Mouse (Mus musculus) limb, embryonic 15.5 days (tissue): ENCODE results near the gene Runx3. TPM values are rescaled to one million over a fixed set of nuclear protein-coding genes. Genes with fewer than 3 reads are reported as not detected.

Source experiments
- ATAC-seq: fragments of 200-750 bp; cut with Nextera tagmentation; 2 replicates; pipeline ENCODE4 v1.8.0; 2017; ENCODE audit warnings: low read depth, moderate TSS enrichment; ENCODE audit not compliant: insufficient number of reproducible peaks, low FRiP score, low TSS enrichment
- H3K27ac ChIP-seq: fragments of 300-500 bp; sonication (generic); 2 replicates; pipeline ENCODE4 v1.5.1; 2015; ENCODE audit warnings: moderate library complexity, mild to moderate bottlenecking, inconsistent platforms
- H3K27me3 ChIP-seq: fragments of 300-500 bp; sonication (generic); 2 replicates; pipeline ENCODE4 v1.6.1; 2015; ENCODE audit warnings: inconsistent platforms
- H3K36me3 ChIP-seq: fragments of 300-500 bp; sonication (generic); 2 replicates; pipeline ENCODE4 v1.6.1; 2015; ENCODE audit warnings: inconsistent platforms
- H3K4me1 ChIP-seq: fragments of 300-500 bp; sonication (generic); 2 replicates; pipeline ENCODE4 v1.6.1; 2015; ENCODE audit warnings: inconsistent platforms
- H3K4me2 ChIP-seq: fragments of 300-500 bp; sonication (generic); 2 replicates; pipeline ENCODE4 v1.6.1; 2015; ENCODE audit warnings: mild to moderate bottlenecking, inconsistent platforms
- H3K4me3 ChIP-seq: fragments of 300-500 bp; sonication (generic); 2 replicates; pipeline ENCODE4 v1.5.1; 2015; ENCODE audit warnings: mild to moderate bottlenecking, inconsistent platforms
- H3K9ac ChIP-seq: fragments of 300-500 bp; sonication (generic); 2 replicates; pipeline ENCODE4 v1.6.1; 2015; ENCODE audit warnings: inconsistent platforms
- H3K9me3 ChIP-seq: fragments of 300-500 bp; sonication (generic); 2 replicates; pipeline ENCODE4 v1.6.1; 2016; ENCODE audit warnings: inconsistent platforms
- WGBS: fragments of 180-500 bp; shearing (Covaris S2); methylation state at CpG from one replicate; pipeline ENCODE4 v1.1.7; 2015; 5-methylcytosine and 5-hydroxymethylcytosine counted together
- polyA plus RNA-seq: library from polyadenylated mRNA; unstranded; fragments of >200 nt; fragmentation: Nextera tagmentation; extraction: Ambion mirVana; gene quantifications from 2 replicates; pipeline ENCODE4 v1.2.1, GENCODE M21; 2015

Gene Runx3
- polyA plus RNA-seq, 1 experiment from 2014 or later, result 4.6 TPM

DNA sequence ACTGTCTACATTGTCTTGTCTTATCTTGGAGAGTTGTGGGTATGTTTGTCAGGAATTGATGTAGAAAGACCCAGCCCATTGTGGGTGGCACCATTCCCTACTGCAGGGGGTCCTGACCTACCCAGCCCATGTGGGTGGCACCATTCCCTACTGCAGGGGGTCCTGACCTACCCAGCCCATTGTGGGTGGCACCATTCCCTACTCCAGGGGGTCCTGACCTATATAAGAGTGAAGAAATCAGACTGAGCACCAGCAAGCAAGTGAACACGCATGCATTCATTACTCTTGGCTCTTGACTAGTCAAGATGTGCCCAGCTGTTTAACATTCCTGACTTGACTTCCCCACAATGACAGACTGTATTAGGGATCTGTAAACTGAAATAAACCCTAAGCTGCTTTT, 69.9 kb downstream of the Runx3 start:
- no peaks in the 10 kb centered on the region for H3K36me3 ChIP-seq
- no peak for ATAC-seq
- WGBS, result 84% methylated on average over 1 of the region's 1 CpGs

DNA sequence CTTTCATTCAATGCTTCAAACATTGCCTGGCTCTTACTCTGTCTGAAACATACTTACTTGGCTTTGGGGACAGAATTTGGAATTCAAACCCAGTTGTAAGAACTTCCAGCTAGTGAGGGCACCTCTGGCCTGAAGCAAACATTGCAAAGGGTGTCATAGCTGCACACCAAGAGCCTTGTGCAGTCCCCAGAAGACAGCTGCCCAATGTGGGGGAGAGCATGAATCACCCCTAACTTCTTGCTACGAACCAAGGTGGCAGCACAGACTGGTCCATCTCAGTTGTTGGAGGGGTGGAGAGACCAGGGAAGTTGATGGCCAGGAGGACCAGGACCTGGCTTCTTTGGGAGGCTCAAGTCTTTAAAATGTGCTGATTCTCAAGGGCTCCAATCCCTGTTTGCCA, 70.7 kb downstream of the Runx3 start:
- no peak overlapping the region for H3K9ac ChIP-seq
- 79% methylated on average over 1 of the region's 1 CpGs for WGBS
- H3K4me1 ChIP-seq, result no peaks in the 10 kb centered on the region
- H3K9me3 ChIP-seq, result no peaks in the 10 kb centered on the region
- ATAC-seq, result no peak
- no peaks in the 10 kb centered on the region for H3K36me3 ChIP-seq
- no peak overlapping the region for H3K4me3 ChIP-seq
- H3K27ac ChIP-seq, result no peak overlapping the region; the same call in 1 of the 2 replicates
- H3K27me3 ChIP-seq, result peaks cover 6% of the 10 kb centered on the region; the same call in 1 of the 2 replicates
- no peak overlapping the region for H3K4me2 ChIP-seq

More for the DNA sequence above, 69.9 kb downstream of the Runx3 start:
- Histone ChIP-seq H3K9ac (no peak overlapping the region), H3K4me2 (no peak overlapping the region), H3K4me3 (no peak overlapping the region), H3K27ac (no peak overlapping the region), H3K27me3 (peaks cover 6% of the 10 kb centered on the region; the same call in 1 of the 2 replicates), H3K9me3 (no peaks in the 10 kb centered on the region), H3K4me1 (no peaks in the 10 kb centered on the region)

DNA sequence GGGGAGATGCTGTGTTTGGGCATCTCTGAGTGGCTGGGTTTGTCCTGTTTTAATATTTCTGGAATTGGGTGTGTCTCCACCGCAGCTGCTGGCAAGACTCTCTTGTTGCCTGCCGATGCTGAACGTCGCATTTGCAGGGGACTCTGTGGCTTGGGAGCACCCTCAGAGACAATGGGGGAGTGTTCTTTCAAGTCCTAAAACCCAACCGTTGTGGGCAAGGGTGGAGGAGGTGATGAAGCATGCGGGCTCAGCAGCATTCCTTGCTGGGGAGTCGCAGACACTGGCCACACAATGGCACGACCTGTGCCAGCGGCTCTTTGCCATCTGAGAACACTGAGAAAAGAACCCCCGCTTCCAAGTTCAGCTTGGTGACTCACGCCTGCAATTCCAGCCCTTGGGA, 71.2 kb downstream of the Runx3 start:
- ATAC-seq, result no peak
- Histone ChIP-seq H3K27ac (no peak overlapping the region), H3K27me3 (peaks cover 6% of the 10 kb centered on the region; the same call in 1 of the 2 replicates), H3K4me3 (no peak overlapping the region), H3K4me1 (no peaks in the 10 kb centered on the region), H3K4me2 (no peak overlapping the region), H3K9ac (no peak overlapping the region), H3K36me3 (no peaks in the 10 kb centered on the region), H3K9me3 (no peaks in the 10 kb centered on the region)
- WGBS, result 77% methylated on average over 11 of the region's 11 CpGs

DNA sequence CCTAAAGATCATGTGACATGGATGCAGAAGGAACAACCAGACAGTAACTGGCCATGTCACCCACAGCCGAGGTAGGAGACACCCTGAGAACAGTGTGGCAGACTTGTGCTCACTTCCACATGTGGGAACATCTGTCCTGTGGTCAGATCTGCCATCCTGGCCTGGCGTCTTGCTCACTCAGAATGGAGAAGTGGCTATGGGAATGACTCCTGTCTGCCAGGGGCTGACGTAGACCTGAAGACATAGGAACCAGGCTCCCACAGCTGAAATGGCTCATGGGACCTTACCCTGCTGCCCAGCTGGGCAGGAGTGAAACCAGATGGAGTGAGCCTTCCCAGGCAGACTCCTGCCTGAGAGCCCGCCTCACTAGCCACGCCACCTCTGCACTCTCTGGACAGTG, 72.4 kb downstream of the Runx3 start:
- Histone ChIP-seq H3K9me3 (no peaks in the 10 kb centered on the region), H3K27ac (no peak overlapping the region), H3K4me2 (no peak overlapping the region), H3K36me3 (no peaks in the 10 kb centered on the region), H3K9ac (no peak overlapping the region), H3K4me1 (peaks cover 3% of the 10 kb centered on the region; the same call in 1 of the 2 replicates), H3K4me3 (no peak overlapping the region), H3K27me3 (peaks cover 6% of the 10 kb centered on the region; the same call in 1 of the 2 replicates)
- no peak for ATAC-seq
- whole genome bisulfite sequencing, result 67% methylated on average over 5 of the region's 5 CpGs

DNA sequence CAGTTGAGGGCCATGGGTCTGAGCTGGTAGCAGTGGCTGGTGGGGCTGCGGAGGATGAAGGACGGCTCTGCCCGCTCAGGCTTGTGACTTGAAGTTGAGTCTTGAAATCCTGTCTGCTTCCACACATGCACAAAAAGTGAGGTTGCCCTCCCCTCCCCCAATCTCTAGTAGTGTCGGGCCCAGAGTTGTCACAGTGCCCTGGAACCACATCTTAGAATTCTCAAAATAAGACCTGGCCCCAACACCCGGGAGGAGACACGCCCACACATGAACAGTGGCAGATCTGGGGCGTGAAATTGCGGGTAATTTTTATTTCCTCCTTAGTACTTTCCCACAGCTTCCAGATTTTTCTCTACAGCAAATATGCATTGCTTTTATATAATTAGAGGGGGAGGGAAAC, 77.4 kb downstream of the Runx3 start:
- H3K9me3 ChIP-seq, result no peaks in the 10 kb centered on the region
- peaks cover 9% of the 10 kb centered on the region; the same call in 1 of the 2 replicates for H3K4me1 ChIP-seq
- no peak overlapping the region for H3K4me3 ChIP-seq
- no peak for ATAC-seq
- WGBS, result 47% methylated on average over 8 of the region's 8 CpGs
- H3K36me3 ChIP-seq, result no peaks in the 10 kb centered on the region
- H3K27me3 ChIP-seq, result peaks cover 11% of the 10 kb centered on the region; the same call in 1 of the 2 replicates
- no peak overlapping the region for H3K27ac ChIP-seq
- no peak overlapping the region for H3K9ac ChIP-seq
- no peak overlapping the region for H3K4me2 ChIP-seq

GRCm38 (mm10) chr4:135201771-135202170, 81.3 kb downstream of the Runx3 start:
- no peak overlapping the region for H3K4me3 ChIP-seq
- WGBS, result 73% methylated on average over 16 of the region's 16 CpGs
- H3K36me3 ChIP-seq, result no peaks in the 10 kb centered on the region
- peaks cover 35% of the 10 kb centered on the region for H3K27me3 ChIP-seq
- no peak overlapping the region for H3K9ac ChIP-seq
- H3K27ac ChIP-seq, result no peak overlapping the region
- peaks cover 25% of the 10 kb centered on the region for H3K4me1 ChIP-seq
- no peaks in the 10 kb centered on the region for H3K9me3 ChIP-seq
- H3K4me2 ChIP-seq, result no peak overlapping the region
- no peak for ATAC-seq

DNA sequence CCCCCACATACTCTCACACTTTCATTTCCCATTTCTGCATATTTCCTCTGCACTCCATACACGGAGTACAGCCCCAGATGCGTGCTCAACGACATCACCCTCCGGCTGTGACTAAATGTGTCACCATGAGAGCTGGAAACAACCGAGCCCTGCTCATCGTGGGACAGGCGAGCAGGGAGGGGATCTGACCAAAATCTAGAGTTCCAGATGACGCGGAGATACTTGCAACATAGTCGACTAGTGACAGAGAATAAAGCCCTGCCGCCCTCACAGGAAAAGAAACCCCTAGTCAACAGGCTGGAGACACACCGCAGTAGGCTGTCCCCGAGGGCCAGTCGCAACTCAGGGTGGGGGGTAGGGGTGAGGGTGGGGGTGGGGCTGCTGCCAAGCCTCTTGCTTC, 82.8 kb downstream of the Runx3 start:
- Histone ChIP-seq H3K4me3 (peak overlapping the region; percentile 24), H3K27me3 (peaks cover 49% of the 10 kb centered on the region), H3K9ac (no peak overlapping the region), H3K27ac (no peak overlapping the region), H3K4me2 (peak overlapping the region; percentile 50), H3K9me3 (no peaks in the 10 kb centered on the region), H3K4me1 (peaks cover 17% of the 10 kb centered on the region), H3K36me3 (no peaks in the 10 kb centered on the region)
- 4% methylated on average over 14 of the region's 14 CpGs for WGBS
- no peak for ATAC-seq

DNA sequence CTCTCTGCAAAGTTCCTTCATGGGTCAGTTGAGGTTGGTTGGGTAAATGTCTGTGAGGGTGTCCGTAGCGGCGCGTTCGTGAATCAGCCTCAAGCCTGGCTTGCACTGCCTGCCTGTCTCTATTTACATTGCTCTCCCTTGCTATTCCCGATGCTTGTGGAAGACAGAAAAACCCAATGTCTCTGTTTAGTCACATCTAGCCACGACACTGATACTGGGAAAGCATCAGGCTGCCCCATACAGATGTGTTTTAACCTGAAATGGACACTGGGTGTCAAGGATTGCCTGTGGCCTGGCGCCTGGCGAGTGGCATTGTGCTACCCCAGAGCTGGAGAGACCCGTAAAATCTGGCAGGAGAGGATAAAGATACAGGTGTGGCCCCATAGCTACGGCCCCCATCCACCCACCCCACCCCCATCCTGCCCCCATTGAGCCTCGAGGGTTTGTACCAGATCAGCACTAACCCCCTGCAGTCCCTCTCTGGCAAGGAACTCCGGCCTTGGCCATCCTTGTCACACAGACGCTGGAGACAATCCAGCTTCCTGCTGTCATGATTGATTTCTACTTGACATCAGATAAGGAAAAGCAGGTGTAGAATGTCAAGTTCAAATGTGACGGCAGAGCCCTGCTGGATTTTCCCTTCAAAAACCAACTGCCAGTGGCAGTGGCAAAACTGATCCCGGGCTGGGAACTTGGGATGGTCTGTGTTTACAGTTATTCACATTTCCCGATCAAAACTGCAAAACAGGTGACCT, 83.5 kb downstream of the Runx3 start:
- Histone ChIP-seq H3K27me3 (peaks cover 49% of the 10 kb centered on the region), H3K4me2 (peak overlapping the region; percentile 50), H3K9me3 (no peaks in the 10 kb centered on the region), H3K9ac (no peak overlapping the region), H3K4me3 (peak overlapping the region; percentile 24; the same call in 1 of the 2 replicates), H3K36me3 (no peaks in the 10 kb centered on the region), H3K4me1 (peaks cover 16% of the 10 kb centered on the region), H3K27ac (no peak overlapping the region)
- WGBS, result 22% methylated on average over 17 of the region's 17 CpGs
- ATAC-seq, result no peak

- no peak overlapping the region for H3K9ac ChIP-seq
- no peaks in the 10 kb centered on the region for H3K9me3 ChIP-seq
- H3K27ac ChIP-seq, result no peak overlapping the region
- peaks cover 16% of the 10 kb centered on the region for H3K4me1 ChIP-seq
- H3K4me2 ChIP-seq, result no peak overlapping the region
- H3K4me3 ChIP-seq, result no peak overlapping the region
- no peak for ATAC-seq
- 51% methylated on average over 5 of the region's 5 CpGs for WGBS
- H3K36me3 ChIP-seq, result no peaks in the 10 kb centered on the region
- peaks cover 49% of the 10 kb centered on the region for H3K27me3 ChIP-seq
These were observed 84.2 kb downstream of the Runx3 start for GRCm38 (mm10) chr4:135204666-135205065.

- WGBS, result 33% methylated on average over 5 of the region's 5 CpGs
- H3K4me2 ChIP-seq, result no peak overlapping the region
- peaks cover 16% of the 10 kb centered on the region for H3K4me1 ChIP-seq
- H3K9me3 ChIP-seq, result no peaks in the 10 kb centered on the region
- no peak overlapping the region for H3K27ac ChIP-seq
- no peak for ATAC-seq
- H3K9ac ChIP-seq, result no peak overlapping the region
- H3K36me3 ChIP-seq, result no peaks in the 10 kb centered on the region
- H3K4me3 ChIP-seq, result no peak overlapping the region
- H3K27me3 ChIP-seq, result peaks cover 49% of the 10 kb centered on the region
These were observed 84.8 kb downstream of the Runx3 start for GRCm38 (mm10) chr4:135205254-135205653.

- Histone ChIP-seq H3K27me3 (peaks cover 49% of the 10 kb centered on the region), H3K4me2 (peak overlapping the region; percentile 92), H3K9me3 (no peaks in the 10 kb centered on the region), H3K36me3 (no peaks in the 10 kb centered on the region), H3K4me3 (peak overlapping the region; percentile 41), H3K4me1 (peaks cover 16% of the 10 kb centered on the region), H3K9ac (0 out of 2 replicates have a peak overlapping the region, but pooled peaks have one; percentile 14), H3K27ac (no peak overlapping the region)
- 3% methylated on average over 47 of the region's 47 CpGs for WGBS
- ATAC-seq, result 0 out of 2 replicates have a peak, but pooled peaks have one; percentile 23
These were observed 85.5 kb downstream of the Runx3 start for GRCm38 (mm10) chr4:135205711-135206600.

GRCm38 (mm10) chr4:135209846-135210245, 89.4 kb downstream of the Runx3 start:
- no peak overlapping the region for H3K27ac ChIP-seq
- no peak for ATAC-seq
- 51% methylated on average over 2 of the region's 2 CpGs for WGBS
- no peak overlapping the region for H3K4me2 ChIP-seq
- peaks cover 15% of the 10 kb centered on the region for H3K36me3 ChIP-seq
- no peak overlapping the region for H3K9ac ChIP-seq
- H3K4me1 ChIP-seq, result peaks cover 8% of the 10 kb centered on the region
- peaks cover 27% of the 10 kb centered on the region for H3K27me3 ChIP-seq
- H3K4me3 ChIP-seq, result no peak overlapping the region
- no peaks in the 10 kb centered on the region for H3K9me3 ChIP-seq
